ENCODE assay signal across 8 mouse cellular contexts in the genomic region with DNA sequence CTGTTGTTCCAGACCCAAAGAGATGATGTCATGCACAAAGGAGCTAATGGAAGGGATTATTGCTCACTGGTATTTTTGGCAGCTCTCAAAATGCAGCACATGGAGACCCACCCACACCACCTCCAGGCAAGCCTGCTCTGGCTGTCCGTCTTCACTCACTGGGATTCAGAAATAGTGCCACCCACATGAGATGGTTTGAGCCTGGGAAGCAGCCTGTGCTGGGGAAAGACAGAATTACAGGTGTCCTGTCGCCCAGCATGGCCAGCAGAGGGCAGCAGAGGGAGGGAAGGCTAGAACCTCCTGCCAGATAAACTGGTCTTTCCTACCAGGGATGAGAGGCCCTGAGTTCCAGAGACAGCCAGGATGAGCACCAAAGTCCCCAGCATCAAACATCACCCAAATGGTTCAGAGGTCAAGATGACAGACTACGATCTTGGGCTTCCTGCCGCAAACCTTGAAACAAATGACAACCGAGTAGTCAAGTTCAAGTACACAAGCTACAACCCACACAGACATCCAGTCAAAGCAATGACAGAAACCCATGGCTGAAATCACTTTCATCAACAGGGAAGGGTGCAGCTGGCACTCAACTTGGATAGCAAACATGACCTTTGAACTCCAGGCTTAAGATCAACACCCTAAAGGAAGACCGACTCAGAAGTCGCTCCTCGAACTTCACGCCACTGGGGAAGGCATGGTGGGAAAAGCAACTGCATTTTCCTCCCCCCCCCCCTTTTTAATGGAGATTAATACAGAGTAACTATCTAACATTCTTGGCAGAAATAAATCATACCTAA. TPM values are rescaled to one million over a fixed set of nuclear protein-coding genes. Genes with fewer than 3 reads are reported as not detected.
DNase-seq lines count a peak whose midpoint lies in the region; ATAC-seq and TF ChIP-seq lines count a peak whose summit lies in the region.

No protein-coding gene starts in this region.

- no peak overlapping the region for H3K4me2 ChIP-seq in kidney, postnatal 0 days (ENCODE audit: low read length)

- peak; percentile 95 for TF ChIP-seq CTCF in kidney, postnatal 0 days (IDR thresholded peaks at IDR 0.05; ENCODE audit: low read depth)
- peak; percentile 96 for TF ChIP-seq CTCF in liver, adult 2 months (IDR thresholded peaks at IDR 0.05; ENCODE audit: low read depth, low read length)
- peak; percentile 94 for TF ChIP-seq CTCF in thymus, adult 2 months (IDR thresholded peaks at IDR 0.05; ENCODE audit: borderline replicate concordance, control insufficient read depth, extremely low read depth, insufficient read depth, low read length, poor library complexity)

- WGBS in kidney, postnatal 0 days, result 68% methylated on average over 9 of the region's 9 CpGs
- 66% methylated on average over 9 of the region's 9 CpGs for WGBS in liver, adult 2 months
- WGBS in thymus, adult 2 months, result 75% methylated on average over 9 of the region's 9 CpGs

- H3K79me2 ChIP-seq in liver, adult 2 months (ENCODE audit: control insufficient read depth, insufficient read depth, low read length), result no peaks in the 10 kb centered on the region

- H3K9me3 ChIP-seq in kidney, postnatal 0 days (replicated peaks; ENCODE audit: low read length), result no peaks in the 10 kb centered on the region

- peak; percentile 63 for DNase-seq in 416B (ENCODE audit: low read depth)
- peak; percentile 58 for DNase-seq in T-cell, adult 2 months (ENCODE audit: low spot score)
- DNase-seq in cerebellum, postnatal 36 days, result peak; percentile 87 to 88
- peak; percentile 34 to 38 for DNase-seq in gastrocnemius, adult 8-10 months (ENCODE audit: low spot score in 2 of 2)
- peak; percentile 79 for DNase-seq in kidney, postnatal 0 days (ENCODE audit: low spot score)
- DNase-seq in liver, adult 2 months (ENCODE audit: extremely low read depth, low read depth, low spot score), result peak; percentile 29
- peak; percentile 82 for DNase-seq in ovary, postnatal 14 days (ENCODE audit: low spot score)
- peak; percentile 83 for DNase-seq in thymus, adult 2 months

- H3K36me3 ChIP-seq in kidney, postnatal 0 days (ENCODE audit: insufficient read depth, low read length), result no peaks in the 10 kb centered on the region
- no peaks in the 10 kb centered on the region for H3K36me3 ChIP-seq in liver, adult 2 months (ENCODE audit: control insufficient read depth, insufficient read depth, low read length)
- H3K36me3 ChIP-seq in thymus, adult 2 months (ENCODE audit: control insufficient read depth, insufficient read depth, low read length), result no peaks in the 10 kb centered on the region

- no peak for ATAC-seq in kidney, postnatal 0 days (replicated peaks; ENCODE audit: low FRiP score, low read depth)

- no peaks in the 10 kb centered on the region for H3K4me1 ChIP-seq in kidney, postnatal 0 days (replicated peaks; ENCODE audit: insufficient read depth, low read length)
- H3K4me1 ChIP-seq in liver, adult 2 months (ENCODE audit: control insufficient read depth, insufficient read depth, low read length), result no peaks in the 10 kb centered on the region
- no peaks in the 10 kb centered on the region for H3K4me1 ChIP-seq in thymus, adult 2 months (replicated peaks; ENCODE audit: control insufficient read depth, insufficient read depth, low read length)

- no peak overlapping the region for H3K27ac ChIP-seq in kidney, postnatal 0 days
- H3K27ac ChIP-seq in liver, adult 2 months (replicated peaks; ENCODE audit: insufficient read depth, low read depth, low read length), result no peak overlapping the region
- no peak overlapping the region for H3K27ac ChIP-seq in thymus, adult 2 months (ENCODE audit: control insufficient read depth, insufficient read depth, low read length)

- H3K4me3 ChIP-seq in kidney, postnatal 0 days (replicated peaks; ENCODE audit: low read depth, low read length), result no peak overlapping the region
- no peak overlapping the region for H3K4me3 ChIP-seq in liver, adult 2 months (ENCODE audit: insufficient read depth, low read depth, low read length)
- H3K4me3 ChIP-seq in thymus, adult 2 months (ENCODE audit: control insufficient read depth, insufficient read depth, low read length), result no peak overlapping the region

- no peak overlapping the region for H3K9ac ChIP-seq in kidney, postnatal 0 days (ENCODE audit: low read depth, low read length)
- H3K9ac ChIP-seq in liver, adult 2 months (ENCODE audit: low read depth, low read length), result no peak overlapping the region

- no peaks in the 10 kb centered on the region for H3K27me3 ChIP-seq in kidney, postnatal 0 days (ENCODE audit: insufficient read depth, low read length)
- no peaks in the 10 kb centered on the region for H3K27me3 ChIP-seq in liver, adult 2 months (ENCODE audit: control insufficient read depth, insufficient read depth, low read length)
- H3K27me3 ChIP-seq in thymus, adult 2 months (ENCODE audit: control insufficient read depth, insufficient read depth, low read length), result no peaks in the 10 kb centered on the region

- no peak for TF ChIP-seq POLR2A in liver, adult 2 months (IDR thresholded peaks at IDR 0.05; ENCODE audit: extremely low read depth, insufficient read depth, low read length)
- TF ChIP-seq POLR2A in thymus, adult 2 months (IDR thresholded peaks at IDR 0.05; ENCODE audit: control insufficient read depth, extremely low read depth, insufficient read depth, low read length, poor library complexity), result no peak

RNA-seq across cellular contexts. Expression of a gene that starts 41.4 kb away (rescaled TPM):
- total RNA-seq in gastrocnemius, adult 8-10 months (2022), result under 1 TPM; 0.18 to 0.67 (median 0.25) TPM
- 2.1 and 2.4 TPM in 2 replicates for polyA plus RNA-seq in kidney, postnatal 0 days (2015; fragmentation: Nextera tagmentation; extraction: Ambion mirVana)
- 0.07 and 0.09 TPM in 2 replicates for total RNA-seq in liver, adult 2 months (2014; rRNA removed)
- polyA plus RNA-seq in liver, adult 2 months (2012; rRNA removed), result 0.04 and 0.06 TPM in 2 replicates
- 6.1 and 6.6 TPM in 2 replicates for polyA plus RNA-seq in thymus, adult 2 months (2012; rRNA removed)

Comparison
In these comparisons a context has a peak if more than half of its experiments do, and no peak if none do; other contexts are left out.
1. DNase-seq: peak in every context shown above with its lines; median percentile 88 in cerebellum, postnatal 36 days; 83 in thymus, adult 2 months; 82 in ovary, postnatal 14 days; 79 in kidney, postnatal 0 days; 63 in 416B; 58 in T-cell, adult 2 months; 36 in gastrocnemius, adult 8-10 months; 29 in liver, adult 2 months.